Mouse (Mus musculus) retina, postnatal 7 days (tissue): ENCODE measurements at regions not wholly inside any gene's neighbourhood (a gene's known extent, or its start where the extent isn't known, plus 50 kb on each side); places are given as distances from the start of the nearest gene placed in this dataset.
"Not testable (repeated sequence)": the region's sequence is repeated elsewhere in the genome, so short reads cannot be mapped to it uniquely, and the experiment has no call there.

ENCODE experiments used
- DNase-seq: peaks from one replicate; pipeline ENCODE4 v3.0.0-alpha.2; 2012; ENCODE audit warnings: low read depth, low spot score

DNA sequence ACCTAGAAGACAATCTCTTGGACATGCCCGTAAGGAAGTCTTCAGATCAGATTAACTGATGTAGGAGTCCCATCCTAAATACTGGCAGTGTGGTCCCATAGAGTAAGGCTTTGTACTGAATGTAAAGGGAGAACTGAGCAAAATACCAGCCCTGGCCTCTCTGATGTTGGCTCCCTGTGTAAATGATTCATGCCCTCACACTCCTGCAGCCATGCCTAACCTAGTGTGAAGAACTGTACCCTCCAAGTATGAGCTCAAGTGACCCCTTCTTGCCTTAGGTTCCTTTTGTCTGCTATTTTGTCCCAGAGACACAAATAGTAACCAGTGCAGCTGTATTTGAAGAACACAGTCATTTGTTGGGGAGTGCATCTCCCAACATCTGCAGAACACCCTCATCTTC is 342.4 kb upstream of the Cdh4 start:
- DNase-seq = no peak

- DNase-seq = no peak
These were observed 339.1 kb upstream of the Cdh4 start for GRCm38 (mm10) chr2:179103114-179103513.

- no peak for DNase-seq
These were observed 329.3 kb upstream of the Cdh4 start for GRCm38 (mm10) chr2:179112951-179113350.

DNA sequence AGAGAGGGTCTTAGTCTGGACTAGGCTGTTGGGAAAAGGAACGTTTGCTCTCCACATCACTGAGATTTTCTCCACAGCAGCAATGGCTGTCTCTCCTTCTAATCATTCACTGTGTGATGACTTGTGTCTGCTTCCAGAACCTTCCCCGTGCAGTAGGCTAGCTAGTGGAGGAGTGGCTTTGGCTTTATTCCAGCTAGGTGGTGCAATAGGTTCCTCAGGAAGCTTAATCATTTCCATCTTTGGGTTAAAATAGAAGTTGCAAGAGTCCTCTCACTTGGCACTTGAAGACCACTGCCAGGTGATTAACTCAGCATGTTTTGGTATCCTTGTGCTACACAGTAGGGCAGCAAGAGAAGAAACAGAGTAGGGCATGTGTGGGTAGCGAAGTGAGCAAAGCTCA is 314.2 kb upstream of the Cdh4 start:
- DNase-seq = no peak

GRCm38 (mm10) chr2:179128432-179128831 is 313.8 kb upstream of the Cdh4 start:
- no peak for DNase-seq

GRCm38 (mm10) chr2:179131004-179131403 is 311.2 kb upstream of the Cdh4 start:
- DNase-seq = no peak

- DNase-seq = no peak
These were observed 299.9 kb upstream of the Cdh4 start for GRCm38 (mm10) chr2:179142313-179142712.

GRCm38 (mm10) chr2:179145726-179146125 is 296.5 kb upstream of the Cdh4 start:
- DNase-seq = no peak

- no peak for DNase-seq
These were observed 296.0 kb upstream of the Cdh4 start for GRCm38 (mm10) chr2:179146274-179146673.

- DNase-seq = peak; percentile 44
These were observed 294.0 kb upstream of the Cdh4 start for GRCm38 (mm10) chr2:179148194-179148593.

DNA sequence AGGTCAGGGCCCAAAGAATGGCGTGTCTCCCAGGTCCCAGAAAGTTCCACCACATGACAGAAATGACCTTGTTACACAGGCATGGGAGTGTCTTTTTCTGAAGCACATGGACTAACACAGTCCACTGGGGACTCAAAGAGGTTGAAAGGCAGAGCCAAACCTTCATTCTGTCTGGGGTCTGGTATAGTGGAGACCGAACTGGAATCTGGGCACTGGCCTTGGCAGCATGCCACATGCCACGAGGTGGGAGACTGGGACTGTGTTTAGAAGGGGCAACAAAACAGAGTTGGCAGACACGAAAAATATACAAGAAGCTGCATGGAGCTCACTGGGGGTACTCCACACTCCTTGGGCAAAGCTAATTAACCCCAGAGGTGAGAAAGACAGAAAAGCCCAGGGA is 293.6 kb upstream of the Cdh4 start:
- DNase-seq = no peak

- DNase-seq = no peak
These were observed 283.4 kb upstream of the Cdh4 start for GRCm38 (mm10) chr2:179158881-179159280.

DNA sequence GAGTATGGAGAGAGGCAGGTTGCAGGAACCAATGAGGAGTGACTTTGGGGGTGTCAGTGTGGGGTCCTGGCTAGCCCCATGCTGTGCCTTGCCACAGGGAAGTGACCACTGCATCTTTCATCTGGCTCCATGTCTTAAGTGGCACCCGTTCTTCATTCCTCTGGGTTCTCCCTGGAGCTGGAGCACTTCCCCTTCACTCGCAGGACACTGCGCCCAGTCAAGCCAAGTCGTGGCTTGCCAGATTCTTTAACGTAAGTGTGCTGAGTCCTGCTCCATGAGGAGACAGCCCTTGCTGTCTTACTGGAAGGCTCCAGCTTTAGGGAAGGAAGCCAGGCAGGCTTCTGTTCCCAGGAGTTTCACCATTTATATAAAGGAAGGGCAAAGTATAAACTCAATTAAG is 279.1 kb upstream of the Cdh4 start:
- DNase-seq = no peak

GRCm38 (mm10) chr2:179170157-179170556 is 272.1 kb upstream of the Cdh4 start:
- DNase-seq = no peak

DNA sequence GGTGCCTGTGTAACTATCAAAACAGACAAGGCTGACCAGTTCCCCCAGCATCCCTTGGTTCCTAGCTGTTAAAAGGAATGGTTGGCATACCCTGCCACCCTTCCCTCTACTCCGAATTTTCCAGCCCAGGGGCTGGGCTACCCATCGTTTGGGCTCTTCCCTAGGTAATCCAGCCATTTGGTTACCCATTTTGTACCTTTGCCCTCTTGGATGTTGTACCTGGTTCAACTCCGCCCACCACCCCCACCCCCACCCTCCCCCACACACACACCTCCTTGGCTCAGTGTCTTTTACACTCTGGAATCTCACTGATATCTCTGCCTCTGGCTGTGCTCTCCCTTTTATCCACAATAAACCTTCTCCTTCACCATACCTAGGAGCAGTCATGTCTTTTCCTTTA is 271.6 kb upstream of the Cdh4 start:
- DNase-seq = no peak

GRCm38 (mm10) chr2:179176835-179177530 is 265.2 kb upstream of the Cdh4 start:
- DNase-seq = not testable (repeated sequence)

DNA sequence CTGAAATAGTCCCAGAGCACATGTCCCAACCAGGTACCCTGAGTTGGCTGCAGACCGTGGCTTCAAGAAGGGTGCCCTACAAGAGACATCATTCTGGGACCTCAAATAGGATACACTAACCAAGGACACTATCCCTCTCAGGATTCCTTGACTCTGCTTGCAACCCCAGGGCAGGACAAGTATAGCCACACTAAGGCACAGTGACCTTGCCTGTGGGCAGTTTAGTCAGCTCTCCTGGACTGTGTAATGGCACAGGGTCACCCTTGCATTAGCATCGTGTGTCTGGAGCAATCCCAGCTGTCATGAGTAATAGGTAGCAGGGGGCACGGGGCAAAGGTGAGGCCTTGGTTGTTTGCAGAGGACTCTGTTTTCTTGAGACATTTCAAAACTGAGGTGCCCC is 260.9 kb upstream of the Cdh4 start:
- DNase-seq = no peak

DNA sequence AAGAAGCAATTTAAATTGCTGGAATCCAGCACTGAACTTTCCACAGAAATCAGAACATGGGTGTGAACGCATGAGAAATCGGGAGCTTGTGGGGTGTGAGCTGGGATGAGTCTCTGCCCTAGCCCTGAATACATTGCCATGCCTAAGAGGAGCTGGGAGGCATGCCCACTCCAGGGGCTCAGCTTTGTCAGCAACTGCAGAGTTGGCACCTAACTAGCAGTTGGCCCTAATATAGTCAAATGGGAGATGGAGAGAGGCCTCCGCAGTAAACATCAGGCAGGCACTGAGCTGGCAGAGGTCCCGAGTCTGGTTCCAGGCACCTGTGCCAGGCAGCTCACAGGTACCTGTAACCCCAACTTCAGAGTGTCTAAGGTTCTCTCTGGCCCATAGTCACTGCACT is 260.1 kb upstream of the Cdh4 start:
- DNase-seq = no peak

GRCm38 (mm10) chr2:179192906-179193496 is 249.2 kb upstream of the Cdh4 start:
- no peak for DNase-seq

GRCm38 (mm10) chr2:179193507-179194160 is 248.6 kb upstream of the Cdh4 start:
- DNase-seq = peak; percentile 70

GRCm38 (mm10) chr2:179197471-179197870 is 244.8 kb upstream of the Cdh4 start:
- no peak for DNase-seq

DNA sequence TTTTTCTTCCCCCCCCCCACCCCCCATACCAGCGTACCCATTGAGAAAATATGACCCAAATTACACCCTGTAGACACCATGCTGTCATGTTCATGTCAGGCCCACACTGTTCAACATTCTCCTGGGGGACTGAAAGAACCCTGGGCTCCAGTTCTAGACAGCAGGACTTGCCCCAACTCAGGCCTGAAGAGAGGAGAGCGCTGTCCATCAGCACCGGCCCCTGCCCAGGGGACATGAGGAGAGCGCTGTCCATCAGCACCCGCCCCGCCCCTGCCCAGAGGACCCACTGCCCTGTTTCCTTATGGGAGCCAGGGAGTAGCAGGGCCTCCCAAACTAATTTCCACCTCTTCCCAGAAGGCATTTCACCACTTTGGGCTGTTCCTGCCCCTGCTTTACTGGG is 241.7 kb upstream of the Cdh4 start:
- DNase-seq = peak; percentile 14

- DNase-seq = no peak
These were observed 231.9 kb upstream of the Cdh4 start for GRCm38 (mm10) chr2:179210164-179210805.
